Mouse (Mus musculus): Measurements from ENCODE around the gene Trmt1. TPM values are rescaled to one million over a fixed set of nuclear protein-coding genes. Genes with fewer than 3 reads are reported as not detected.

Gene Trmt1
- polyA plus RNA-seq, 1 experiment: 87.5 TPM

DNA sequence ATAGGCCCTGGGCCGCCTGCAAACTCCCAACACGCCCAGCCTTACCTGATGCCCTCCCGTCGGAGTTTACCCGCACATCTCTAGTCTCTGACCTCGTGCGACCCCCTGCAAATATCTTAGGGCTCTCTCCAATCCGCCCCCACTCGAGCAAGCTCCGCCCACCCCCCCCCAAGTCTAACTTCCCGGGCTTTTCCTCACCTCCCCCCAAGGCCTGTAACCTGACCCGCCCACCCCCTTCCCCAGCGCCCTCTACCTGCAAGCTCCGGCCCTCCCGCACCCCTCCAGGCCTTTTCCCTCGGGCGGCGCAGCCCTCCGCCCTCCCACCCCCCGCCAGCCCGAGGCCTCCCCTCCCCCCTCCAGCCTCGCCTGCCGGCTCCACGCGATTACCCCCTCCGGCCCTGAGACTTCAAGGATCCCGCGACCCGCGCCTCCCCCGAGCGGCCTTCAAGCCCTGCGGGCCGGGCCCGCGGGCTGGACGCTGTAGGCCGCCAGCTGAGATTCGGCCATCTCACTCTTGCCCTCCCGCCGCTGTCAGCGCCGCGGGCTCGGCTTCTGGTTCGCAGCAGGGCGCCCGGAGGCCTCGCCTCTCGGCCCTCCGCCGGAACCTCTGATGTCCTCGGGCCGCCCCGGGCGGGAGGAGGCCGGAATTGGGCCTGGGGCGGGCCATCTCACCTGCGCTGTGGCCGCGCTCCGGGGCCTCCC lies 1.0 kb downstream of the Trmt1 start:
- 2% methylated on average over 54 of the region's 62 CpGs for WGBS
- no peak for DNase-seq
- TF ChIP-seq CTCF (IDR thresholded peaks at IDR 0.05; ENCODE audit: insufficient read depth, low read length) (no peak), POLR2A (IDR thresholded peaks at IDR 0.05; ENCODE audit: borderline replicate concordance, extremely low read depth, low read depth, low read length) (no peak)
- peak overlapping the region; percentile 79 for H3K4me3 ChIP-seq (replicated peaks; ENCODE audit: extremely low read depth, low read depth, low read length)
- peaks cover 15% of the 10 kb centered on the region for H3K4me1 ChIP-seq (ENCODE audit: control insufficient read depth, insufficient read depth, low read length)

DNA sequence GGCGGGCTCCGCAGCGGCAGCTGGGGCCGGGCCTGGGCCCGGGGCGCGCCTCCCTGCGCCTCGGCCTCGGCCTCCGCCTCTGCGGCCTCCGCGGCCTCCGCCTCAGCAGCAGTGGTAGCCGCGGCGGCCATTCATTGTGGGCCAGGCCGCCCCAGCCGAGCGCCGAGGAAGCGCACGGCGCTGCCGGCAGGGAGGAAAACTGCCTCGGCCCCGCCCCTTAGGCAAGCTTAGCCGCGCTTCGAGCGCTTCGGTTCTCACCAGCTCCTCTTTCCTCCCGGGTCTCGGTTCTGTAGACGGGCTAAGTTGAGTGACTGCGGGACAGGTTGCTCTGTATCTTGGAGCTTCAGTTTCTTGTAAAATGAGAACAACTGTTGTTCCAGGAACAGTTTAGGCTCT lies 1.6 kb downstream of the Trmt1 start, which contains the start of gene Nacc1:
TSS of gene Nacc1 (minus strand) at position 158 of the 396 bp plus-strand sequence.
- DNase-seq: peak; percentile 83
- WGBS: under 1% methylated on average over 37 of the region's 37 CpGs
- TF ChIP-seq POLR2A (IDR thresholded peaks at IDR 0.05; ENCODE audit: borderline replicate concordance, extremely low read depth, low read depth, low read length): no peak
- no peak for TF ChIP-seq CTCF (IDR thresholded peaks at IDR 0.05; ENCODE audit: insufficient read depth, low read length)
- H3K4me3 ChIP-seq (replicated peaks; ENCODE audit: extremely low read depth, low read depth, low read length): peak within 1 kb of the TSS; percentile 79
- peaks cover 15% of the 10 kb centered on the region for H3K4me1 ChIP-seq (ENCODE audit: control insufficient read depth, insufficient read depth, low read length)

DNA sequence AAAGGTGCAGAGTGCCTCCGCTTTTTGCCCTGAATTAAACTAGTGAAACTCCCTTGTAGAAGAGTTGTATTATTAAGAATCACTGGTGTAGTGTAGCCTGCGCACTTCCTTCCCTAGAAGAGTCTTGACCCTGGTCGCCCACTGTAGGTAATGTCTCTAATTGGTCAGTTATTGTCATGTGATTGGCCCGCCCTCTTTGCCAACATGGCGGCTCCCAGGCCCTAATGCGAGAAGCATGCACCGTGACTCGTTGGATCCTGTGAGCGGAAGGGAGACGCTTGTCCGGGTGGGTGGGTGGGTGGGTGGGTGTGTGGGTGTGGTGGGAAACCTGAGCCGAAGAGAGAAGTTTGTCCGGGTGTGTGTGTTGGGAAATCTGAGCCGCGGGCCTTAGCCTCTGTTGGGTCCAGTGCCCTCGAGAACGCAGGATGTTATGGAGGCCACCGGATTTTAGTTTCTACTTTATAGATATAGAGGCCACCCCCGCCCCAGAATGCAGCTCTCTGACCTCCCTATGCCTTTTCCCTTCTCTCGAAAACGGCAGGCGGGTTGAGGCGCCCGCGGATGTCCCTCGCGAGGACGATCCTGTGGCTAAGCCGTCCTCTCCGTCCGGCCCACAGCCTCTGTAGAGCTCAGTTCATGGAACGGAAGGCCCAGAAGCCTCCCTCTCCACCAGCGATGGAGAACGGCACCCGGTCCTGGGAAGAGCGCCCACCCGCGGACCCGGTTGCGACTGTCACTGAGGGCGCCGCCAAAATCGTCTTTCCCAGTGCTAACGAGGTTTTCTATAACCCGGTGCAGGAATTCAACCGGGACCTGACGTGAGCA lies 3.2 kb downstream of the Trmt1 start:
- TF ChIP-seq CTCF (IDR thresholded peaks at IDR 0.05; ENCODE audit: insufficient read depth, low read length) (no peak), POLR2A (IDR thresholded peaks at IDR 0.05; ENCODE audit: borderline replicate concordance, extremely low read depth, low read depth, low read length) (peak; percentile 48; the same call in 1 of the 2 replicates)
- peak; percentile 90 for DNase-seq
- WGBS: under 1% methylated on average over 47 of the region's 47 CpGs
- peaks cover 15% of the 10 kb centered on the region for H3K4me1 ChIP-seq (ENCODE audit: control insufficient read depth, insufficient read depth, low read length)
- H3K4me3 ChIP-seq (replicated peaks; ENCODE audit: extremely low read depth, low read depth, low read length): peak overlapping the region; percentile 62

DNA sequence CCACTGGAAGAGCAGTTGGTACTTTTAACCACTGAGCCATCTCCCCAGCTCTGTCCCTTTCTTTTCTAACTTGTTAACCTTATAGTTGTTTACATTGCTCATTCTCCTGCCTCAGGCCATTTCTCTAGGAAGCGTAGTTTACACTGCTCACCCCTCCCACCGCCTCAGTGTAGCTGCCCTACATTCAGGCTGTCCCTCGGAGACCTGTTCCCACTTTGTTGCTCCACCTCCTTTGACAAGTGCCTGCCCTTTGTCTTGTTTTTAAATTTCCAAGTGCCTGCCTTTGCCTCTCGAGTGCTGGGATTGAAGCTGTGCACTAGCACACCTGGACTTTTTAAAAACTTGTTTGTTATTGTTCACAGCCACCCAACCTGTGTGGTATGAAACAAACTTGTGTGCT lies 7.2 kb downstream of the Trmt1 start:
- peaks cover 11% of the 10 kb centered on the region for H3K4me1 ChIP-seq (ENCODE audit: control insufficient read depth, insufficient read depth, low read length)
- no peak overlapping the region for H3K4me3 ChIP-seq (replicated peaks; ENCODE audit: extremely low read depth, low read depth, low read length)
- 46% methylated on average over 4 of the region's 4 CpGs for WGBS
- no peak for DNase-seq
- no peak for TF ChIP-seq POLR2A (IDR thresholded peaks at IDR 0.05; ENCODE audit: borderline replicate concordance, extremely low read depth, low read depth, low read length)
- no peak for TF ChIP-seq CTCF (IDR thresholded peaks at IDR 0.05; ENCODE audit: insufficient read depth, low read length)

DNA sequence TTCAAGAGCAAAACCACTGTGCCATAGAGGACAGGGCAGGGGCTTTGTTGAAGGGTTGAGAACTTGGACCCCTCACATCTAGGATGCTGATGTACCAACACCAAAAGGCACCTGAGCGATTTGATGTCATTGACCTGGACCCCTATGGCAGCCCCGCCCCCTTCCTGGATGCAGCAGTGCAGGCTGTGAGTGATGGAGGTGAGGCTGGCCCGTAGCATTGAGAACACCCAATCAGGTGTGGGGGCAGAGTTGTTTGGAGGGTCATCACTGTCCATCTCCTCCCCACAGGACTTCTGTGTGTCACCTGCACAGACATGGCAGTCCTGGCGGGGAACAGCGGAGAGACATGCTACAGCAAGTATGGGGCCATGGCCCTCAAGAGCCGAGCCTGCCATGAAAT lies 9.0 kb downstream of the Trmt1 start:
- DNase-seq: no peak
- WGBS: 87% methylated on average over 6 of the region's 6 CpGs
- H3K4me3 ChIP-seq (replicated peaks; ENCODE audit: extremely low read depth, low read depth, low read length): no peak overlapping the region
- TF ChIP-seq CTCF (IDR thresholded peaks at IDR 0.05; ENCODE audit: insufficient read depth, low read length) (no peak), POLR2A (IDR thresholded peaks at IDR 0.05; ENCODE audit: borderline replicate concordance, extremely low read depth, low read depth, low read length) (no peak)
- H3K4me1 ChIP-seq (ENCODE audit: control insufficient read depth, insufficient read depth, low read length): peaks cover 16% of the 10 kb centered on the region

DNA sequence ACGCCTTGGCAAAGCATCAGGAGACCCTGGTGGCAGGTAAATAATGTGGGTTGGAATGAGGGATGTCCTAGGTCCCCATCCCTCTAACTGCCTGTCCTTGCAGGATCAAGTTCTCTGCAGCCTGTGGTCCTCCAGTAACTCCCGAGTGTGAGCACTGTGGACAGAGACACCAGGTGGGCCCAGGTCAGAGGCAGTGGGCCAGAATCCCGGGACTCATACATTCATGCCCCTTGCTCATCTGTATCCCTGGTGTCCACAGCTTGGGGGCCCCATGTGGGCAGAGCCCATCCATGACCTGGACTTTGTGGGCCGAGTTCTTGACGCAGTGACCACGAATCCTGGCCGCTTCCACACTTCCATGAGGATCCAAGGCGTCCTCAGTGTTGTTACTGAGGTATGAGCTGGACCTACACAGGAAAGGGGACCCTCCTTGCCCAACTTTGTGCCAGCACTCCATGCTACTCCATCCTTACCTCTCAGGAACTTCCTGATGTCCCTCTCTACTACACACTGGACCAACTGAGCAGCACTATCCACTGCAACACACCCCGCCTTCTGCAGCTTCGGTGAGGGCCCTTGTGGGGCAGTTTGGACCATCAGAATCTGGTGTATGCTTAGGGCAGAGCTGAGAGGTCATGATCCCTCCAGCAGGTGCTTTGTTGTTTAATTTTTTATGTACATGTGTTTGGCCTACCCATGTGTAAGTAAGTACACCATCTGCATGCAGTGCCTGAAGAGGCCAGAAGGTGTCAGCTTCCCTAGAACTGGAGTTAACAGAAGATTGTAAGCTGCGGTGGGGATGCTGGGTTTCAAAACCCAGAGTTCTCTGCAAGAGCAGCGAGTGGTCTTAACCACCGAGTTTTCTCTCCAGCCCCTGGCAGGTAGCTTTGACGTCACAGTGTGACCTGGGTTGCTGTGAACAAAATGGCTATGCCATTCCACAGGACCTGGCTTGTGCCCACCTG lies 11.3 kb downstream of the Trmt1 start:
- WGBS: 82% methylated on average over 14 of the region's 14 CpGs
- no peak for TF ChIP-seq POLR2A (IDR thresholded peaks at IDR 0.05; ENCODE audit: borderline replicate concordance, extremely low read depth, low read depth, low read length)
- no peak for TF ChIP-seq CTCF (IDR thresholded peaks at IDR 0.05; ENCODE audit: insufficient read depth, low read length)
- DNase-seq: no peak
- peaks cover 23% of the 10 kb centered on the region for H3K4me1 ChIP-seq (ENCODE audit: control insufficient read depth, insufficient read depth, low read length)
- no peak overlapping the region for H3K4me3 ChIP-seq (replicated peaks; ENCODE audit: extremely low read depth, low read depth, low read length)

DNA sequence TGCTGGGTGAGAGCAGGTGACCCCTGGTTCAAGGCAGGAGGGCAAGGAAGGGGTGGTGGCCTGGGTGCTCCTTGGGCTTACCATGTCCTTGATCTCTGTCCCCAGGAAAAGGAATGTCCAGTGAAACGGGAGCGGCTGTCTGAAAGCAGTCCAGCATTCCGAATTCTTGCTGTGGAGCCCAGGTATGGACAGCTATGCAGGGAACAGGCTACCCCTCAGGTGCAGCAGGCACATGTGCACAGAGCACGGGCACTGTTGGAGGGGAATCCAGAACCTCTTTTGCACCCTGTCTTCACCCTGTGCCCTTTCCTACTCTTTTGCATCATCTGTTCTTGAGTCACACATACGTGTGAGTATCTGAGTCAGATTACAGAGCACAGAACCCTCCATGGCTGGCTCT lies 12.2 kb downstream of the Trmt1 start:
- WGBS: 72% methylated on average over 5 of the region's 5 CpGs
- no peak for DNase-seq
- H3K4me1 ChIP-seq (ENCODE audit: control insufficient read depth, insufficient read depth, low read length): peaks cover 26% of the 10 kb centered on the region
- H3K4me3 ChIP-seq (replicated peaks; ENCODE audit: extremely low read depth, low read depth, low read length): no peak overlapping the region
- no peak for TF ChIP-seq CTCF (IDR thresholded peaks at IDR 0.05; ENCODE audit: insufficient read depth, low read length)
- TF ChIP-seq POLR2A (IDR thresholded peaks at IDR 0.05; ENCODE audit: borderline replicate concordance, extremely low read depth, low read depth, low read length): no peak

DNA sequence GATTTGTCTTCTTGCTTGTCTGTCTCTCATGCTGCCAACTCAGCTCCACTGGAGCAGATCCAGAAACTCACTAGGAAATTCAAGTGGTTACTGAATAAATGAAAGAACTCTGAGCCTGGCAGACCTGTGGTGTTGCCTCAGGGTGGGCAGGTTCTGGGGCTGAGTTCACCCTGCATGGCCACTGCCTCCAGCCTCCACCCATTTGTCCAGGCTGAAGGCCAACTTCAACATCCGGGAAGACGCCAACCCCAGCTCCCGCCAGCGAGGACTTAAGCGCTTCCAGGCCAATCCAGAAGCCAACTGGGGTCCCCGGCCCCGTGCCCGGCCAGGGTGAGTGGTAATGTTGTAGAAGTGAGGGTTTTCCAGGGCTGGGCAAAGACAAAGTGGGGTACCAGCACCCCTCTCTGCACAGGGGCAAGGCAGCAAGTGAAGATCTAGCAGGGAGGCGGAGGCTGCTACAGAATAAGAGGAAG lies 12.9 kb downstream of the Trmt1 start:
- peak; percentile 76 for DNase-seq
- TF ChIP-seq POLR2A (IDR thresholded peaks at IDR 0.05; ENCODE audit: borderline replicate concordance, extremely low read depth, low read depth, low read length) (peak; percentile 38; the same call in 1 of the 2 replicates), CTCF (IDR thresholded peaks at IDR 0.05; ENCODE audit: insufficient read depth, low read length) (no peak)
- Histone ChIP-seq H3K4me1 (ENCODE audit: control insufficient read depth, insufficient read depth, low read length) (peaks cover 30% of the 10 kb centered on the region), H3K4me3 (replicated peaks; ENCODE audit: extremely low read depth, low read depth, low read length) (peak overlapping the region; percentile 60)
- WGBS: 24% methylated on average over 9 of the region's 9 CpGs

Data from lung, adult 2 months (tissue).